ENCODE assay signal across 10 mouse cellular contexts in genomic region chr9:78480227-78480626, GRCm38 (mm10). TPM values are rescaled to one million over a fixed set of nuclear protein-coding genes. Genes with fewer than 3 reads are reported as not detected.
DNase-seq lines count a peak whose midpoint lies in the region; ATAC-seq and TF ChIP-seq lines count a peak whose summit lies in the region.
"Not testable (repeated sequence)": the region's sequence is repeated elsewhere in the genome, so short reads cannot be mapped to it uniquely, and the experiment has no call there.
"Had no signal": no experiment of that assay in that cellular context is flagged by ENCODE, and none has a peak within 500 bp of the region (broad histone marks: within the 10 kb centered on the region; RNA-seq: fewer than 3 reads in every experiment).

No protein-coding gene starts in this region.

- not testable (repeated sequence) for TF ChIP-seq POLR2A in lung, adult 2 months (IDR thresholded peaks at IDR 0.05; ENCODE audit: borderline replicate concordance, extremely low read depth, low read depth, low read length)

- H3K9ac ChIP-seq in embryonic facial prominence, embryonic 15.5 days: peak overlapping the region; percentile 100
- H3K9ac ChIP-seq in hindbrain, embryonic 16.5 days (ENCODE audit: low read depth, low read length): peak overlapping the region; percentile 100
- H3K9ac ChIP-seq in midbrain, postnatal 0 days (replicated peaks; ENCODE audit: low read length, poor library complexity, severe bottlenecking): peak overlapping the region; percentile 100
- peak overlapping the region; percentile 100 for H3K9ac ChIP-seq in stomach, postnatal 0 days (ENCODE audit: low read length)

- peak overlapping the region; percentile 98 for H3K4me3 ChIP-seq in embryonic facial prominence, embryonic 15.5 days (replicated peaks)
- peak overlapping the region; percentile 87 for H3K4me3 ChIP-seq in heart, embryonic 10.5 days
- H3K4me3 ChIP-seq in hindbrain, embryonic 16.5 days (ENCODE audit: low read length): peak overlapping the region; percentile 87
- peak overlapping the region; percentile 98 for H3K4me3 ChIP-seq in limb, embryonic 10.5 days
- peak overlapping the region; percentile 89 for H3K4me3 ChIP-seq in lung, adult 2 months (replicated peaks; ENCODE audit: extremely low read depth, low read depth, low read length)
- H3K4me3 ChIP-seq in midbrain, postnatal 0 days (ENCODE audit: low read depth, low read length): peak overlapping the region; percentile 97
- H3K4me3 ChIP-seq in stomach, postnatal 0 days (ENCODE audit: low read depth, low read length): peak overlapping the region; percentile 97

- H3K36me3 ChIP-seq in embryonic facial prominence, embryonic 15.5 days: peaks cover 36% of the 10 kb centered on the region
- peaks cover 40% of the 10 kb centered on the region for H3K36me3 ChIP-seq in heart, embryonic 10.5 days
- peaks cover 21% of the 10 kb centered on the region for H3K36me3 ChIP-seq in hindbrain, embryonic 16.5 days (ENCODE audit: control insufficient read depth, insufficient read depth, low read length)
- peaks cover 49% of the 10 kb centered on the region for H3K36me3 ChIP-seq in limb, embryonic 10.5 days
- peaks cover 14% of the 10 kb centered on the region; the same call in 1 of the 2 replicates for H3K36me3 ChIP-seq in midbrain, postnatal 0 days (ENCODE audit: insufficient read depth, low read length)
- peaks cover 19% of the 10 kb centered on the region; the same call in 1 of the 2 replicates for H3K36me3 ChIP-seq in stomach, postnatal 0 days (ENCODE audit: control insufficient read depth, insufficient read depth, low read length)

- peak; percentile 17 for DNase-seq in T-cell, adult 2 months (ENCODE audit: low spot score)
- not testable (repeated sequence) for DNase-seq in heart, embryonic 10.5 days (ENCODE audit: low spot score); limb, embryonic 10.5 days (ENCODE audit: low spot score); lung, adult 2 months; midbrain, postnatal 0 days (ENCODE audit: low spot score); stomach, postnatal 0 days (ENCODE audit: low spot score)

- not testable (repeated sequence) for TF ChIP-seq EP300 in stomach, postnatal 0 days (optimal IDR thresholded peaks at IDR 0.05)

- peak overlapping the region; percentile 99 for H3K27ac ChIP-seq in embryonic facial prominence, embryonic 15.5 days (replicated peaks)
- peak overlapping the region; percentile 99 for H3K27ac ChIP-seq in heart, embryonic 10.5 days
- H3K27ac ChIP-seq in hindbrain, embryonic 16.5 days (ENCODE audit: low read depth, low read length): peak overlapping the region; percentile 98
- H3K27ac ChIP-seq in limb, embryonic 10.5 days: peak overlapping the region; percentile 99
- H3K27ac ChIP-seq in midbrain, postnatal 0 days (ENCODE audit: low read depth, low read length): peak overlapping the region; percentile 98; the same call in 1 of the 2 replicates
- peak overlapping the region; percentile 99; the same call in 1 of the 2 replicates for H3K27ac ChIP-seq in stomach, postnatal 0 days (replicated peaks)

- H3K27me3 ChIP-seq in embryonic facial prominence, embryonic 15.5 days; heart, embryonic 10.5 days (ENCODE audit: insufficient read depth, poor library complexity, severe bottlenecking); hindbrain, embryonic 16.5 days (replicated peaks; ENCODE audit: control insufficient read depth, insufficient read depth, low read length); limb, embryonic 10.5 days (ENCODE audit: low read depth, poor library complexity, severe bottlenecking); midbrain, postnatal 0 days (ENCODE audit: insufficient read depth, low read length); stomach, postnatal 0 days (ENCODE audit: control insufficient read depth, insufficient read depth, low read length): not testable (repeated sequence)

- ATAC-seq in embryonic facial prominence, embryonic 15.5 days (ENCODE audit: insufficient number of reproducible peaks, low FRiP score, low TSS enrichment, low read depth); hindbrain, embryonic 16.5 days; midbrain, postnatal 0 days (ENCODE audit: low FRiP score); stomach, postnatal 0 days (ENCODE audit: low FRiP score, low TSS enrichment): not testable (repeated sequence)

- TF ChIP-seq CTCF in lung, adult 2 months (IDR thresholded peaks at IDR 0.05; ENCODE audit: insufficient read depth, low read length); midbrain, postnatal 0 days (IDR thresholded peaks at IDR 0.05); stomach, postnatal 0 days (IDR thresholded peaks at IDR 0.05; ENCODE audit: low read depth): not testable (repeated sequence)

- H3K4me2 ChIP-seq in embryonic facial prominence, embryonic 15.5 days (replicated peaks): peak overlapping the region; percentile 56
- H3K4me2 ChIP-seq in hindbrain, embryonic 16.5 days (ENCODE audit: low read length): peak overlapping the region; percentile 66
- H3K4me2 ChIP-seq in midbrain, postnatal 0 days (ENCODE audit: low read depth, low read length, poor library complexity, severe bottlenecking): peak overlapping the region; percentile 54
- H3K4me2 ChIP-seq in stomach, postnatal 0 days (replicated peaks; ENCODE audit: low read depth): peak overlapping the region; percentile 60

- WGBS in embryonic facial prominence, embryonic 15.5 days: 1% methylated on average over 13 of the region's 13 CpGs
- under 1% methylated on average over 13 of the region's 13 CpGs for WGBS in heart, embryonic 10.5 days
- WGBS in hindbrain, embryonic 16.5 days: 0% methylated on average over 10 of the region's 13 CpGs
- 0% methylated on average over 13 of the region's 13 CpGs for WGBS in limb, embryonic 10.5 days
- WGBS in lung, adult 2 months: 4% methylated on average over 13 of the region's 13 CpGs
- WGBS in midbrain, postnatal 0 days: under 1% methylated on average over 13 of the region's 13 CpGs
- WGBS in stomach, postnatal 0 days: 1% methylated on average over 13 of the region's 13 CpGs

- H3K9me3 ChIP-seq in embryonic facial prominence, embryonic 15.5 days (replicated peaks); heart, embryonic 10.5 days; hindbrain, embryonic 16.5 days (ENCODE audit: control insufficient read depth, low read length); limb, embryonic 10.5 days (replicated peaks); midbrain, postnatal 0 days (ENCODE audit: low read length); stomach, postnatal 0 days (ENCODE audit: control insufficient read depth, low read length): not testable (repeated sequence)

- not testable (repeated sequence) for H3K4me1 ChIP-seq in embryonic facial prominence, embryonic 15.5 days; heart, embryonic 10.5 days; lung, adult 2 months (ENCODE audit: control insufficient read depth, insufficient read depth, low read length); midbrain, postnatal 0 days (ENCODE audit: insufficient read depth, low read length); stomach, postnatal 0 days (replicated peaks; ENCODE audit: control insufficient read depth, insufficient read depth)
- H3K4me1 ChIP-seq in hindbrain, embryonic 16.5 days (ENCODE audit: control insufficient read depth, insufficient read depth, low read depth, low read length): peaks cover 25% of the 10 kb centered on the region
- peaks cover 10% of the 10 kb centered on the region for H3K4me1 ChIP-seq in limb, embryonic 10.5 days

RNA-seq across cellular contexts. Expression of gene Eef1a1, which starts 8.7 kb away (rescaled TPM):
- polyA plus RNA-seq in embryonic facial prominence, embryonic 15.5 days (2015; fragmentation: Nextera tagmentation; extraction: Ambion mirVana): 5,028 and 5,329 TPM in 2 replicates
- 2,877 and 3,185 TPM in 2 replicates for polyA plus RNA-seq in heart, embryonic 10.5 days (2016; fragmentation: Nextera tagmentation; extraction: Ambion mirVana)
- polyA plus RNA-seq in hindbrain, embryonic 16.5 days (2015; fragmentation: Nextera tagmentation; extraction: Ambion mirVana): 2,954 and 2,983 TPM in 2 replicates
- 3,854 and 3,970 TPM in 2 replicates for polyA plus RNA-seq in limb, embryonic 10.5 days (2016; fragmentation: Nextera tagmentation; extraction: Ambion mirVana)
- polyA plus RNA-seq in lung, adult 2 months (2012; rRNA removed): 2,131 and 3,172 TPM in 2 replicates
- total RNA-seq in midbrain, postnatal 0 days (2014; rRNA removed): 6,169 and 7,035 TPM in 2 replicates
- 2,410 and 2,461 TPM in 2 replicates for polyA plus RNA-seq in midbrain, postnatal 0 days (2015; fragmentation: Nextera tagmentation; extraction: Ambion mirVana)
- 2,673 and 2,818 TPM in 2 replicates for polyA plus RNA-seq in stomach, postnatal 0 days (2015; fragmentation: Nextera tagmentation; extraction: Ambion mirVana)

RNA-seq across cellular contexts. Expression of gene Gm17324, which starts 31.6 kb away (rescaled TPM):
- 0.88 and 1.1 TPM in 2 replicates for polyA plus RNA-seq in embryonic facial prominence, embryonic 15.5 days (2015; fragmentation: Nextera tagmentation; extraction: Ambion mirVana)
- polyA plus RNA-seq in heart, embryonic 10.5 days (2016; fragmentation: Nextera tagmentation; extraction: Ambion mirVana): 0.89 and 1.1 TPM in 2 replicates
- 1.8 and 2.3 TPM in 2 replicates for polyA plus RNA-seq in hindbrain, embryonic 16.5 days (2015; fragmentation: Nextera tagmentation; extraction: Ambion mirVana)
- polyA plus RNA-seq in limb, embryonic 10.5 days (2016; fragmentation: Nextera tagmentation; extraction: Ambion mirVana): 0.73 and 1.2 TPM in 2 replicates
- 0.17 TPM in 1 of 2 replicates, not detected in the other for polyA plus RNA-seq in lung, adult 2 months (2012; rRNA removed)
- total RNA-seq in midbrain, postnatal 0 days (2014; rRNA removed): 0.47 and 5.4 TPM in 2 replicates
- 3.7 and 4.1 TPM in 2 replicates for polyA plus RNA-seq in midbrain, postnatal 0 days (2015; fragmentation: Nextera tagmentation; extraction: Ambion mirVana)
- polyA plus RNA-seq in stomach, postnatal 0 days (2015; fragmentation: Nextera tagmentation; extraction: Ambion mirVana): 0.72 and 1.1 TPM in 2 replicates
- total RNA-seq: adrenal gland, adult 18-20 months; heart, postnatal 14 days had no signal

RNA-seq across cellular contexts. Expression of gene Mto1, which starts 32.2 kb away (rescaled TPM):
- polyA plus RNA-seq in embryonic facial prominence, embryonic 15.5 days (2015; fragmentation: Nextera tagmentation; extraction: Ambion mirVana): 21.2 and 23.6 TPM in 2 replicates
- 28.1 and 30.3 TPM in 2 replicates for polyA plus RNA-seq in heart, embryonic 10.5 days (2016; fragmentation: Nextera tagmentation; extraction: Ambion mirVana)
- polyA plus RNA-seq in hindbrain, embryonic 16.5 days (2015; fragmentation: Nextera tagmentation; extraction: Ambion mirVana): 27.9 and 30.0 TPM in 2 replicates
- polyA plus RNA-seq in limb, embryonic 10.5 days (2016; fragmentation: Nextera tagmentation; extraction: Ambion mirVana): 23.8 and 25.9 TPM in 2 replicates
- 9.9 and 10.3 TPM in 2 replicates for polyA plus RNA-seq in lung, adult 2 months (2012; rRNA removed)
- 27.1 and 27.5 TPM in 2 replicates for total RNA-seq in midbrain, postnatal 0 days (2014; rRNA removed)
- 18.5 and 18.7 TPM in 2 replicates for polyA plus RNA-seq in midbrain, postnatal 0 days (2015; fragmentation: Nextera tagmentation; extraction: Ambion mirVana)
- 11.7 and 12.1 TPM in 2 replicates for polyA plus RNA-seq in stomach, postnatal 0 days (2015; fragmentation: Nextera tagmentation; extraction: Ambion mirVana)

RNA-seq across cellular contexts. Expression of gene Cgas, which starts 37.2 kb away (rescaled TPM):
- polyA plus RNA-seq in embryonic facial prominence, embryonic 15.5 days (2015; fragmentation: Nextera tagmentation; extraction: Ambion mirVana): 2.5 and 3.3 TPM in 2 replicates
- 0.36 and 0.72 TPM in 2 replicates for polyA plus RNA-seq in heart, embryonic 10.5 days (2016; fragmentation: Nextera tagmentation; extraction: Ambion mirVana)
- polyA plus RNA-seq in hindbrain, embryonic 16.5 days (2015; fragmentation: Nextera tagmentation; extraction: Ambion mirVana): 0.54 and 0.79 TPM in 2 replicates
- polyA plus RNA-seq in limb, embryonic 10.5 days (2016; fragmentation: Nextera tagmentation; extraction: Ambion mirVana): 0.34 and 0.45 TPM in 2 replicates
- 0.83 and 0.98 TPM in 2 replicates for polyA plus RNA-seq in lung, adult 2 months (2012; rRNA removed)
- 0.55 and 0.71 TPM in 2 replicates for total RNA-seq in midbrain, postnatal 0 days (2014; rRNA removed)
- polyA plus RNA-seq in midbrain, postnatal 0 days (2015; fragmentation: Nextera tagmentation; extraction: Ambion mirVana): 0.56 and 0.74 TPM in 2 replicates
- 1.4 and 1.6 TPM in 2 replicates for polyA plus RNA-seq in stomach, postnatal 0 days (2015; fragmentation: Nextera tagmentation; extraction: Ambion mirVana)
